Comparison of ENCODE assay signal across 16 mouse cellular contexts in genomic region chr6:8647513-8648184, GRCm38 (mm10).
DNase-seq lines count a peak whose midpoint lies in the region; ATAC-seq and TF ChIP-seq lines count a peak whose summit lies in the region.
"Had no signal": no experiment of that assay in that cellular context is flagged by ENCODE, and none has a peak within 500 bp of the region (broad histone marks: within the 10 kb centered on the region; RNA-seq: fewer than 3 reads in every experiment).

No protein-coding gene starts in this region.

- TF ChIP-seq CTCF in spleen, adult 2 months (IDR thresholded peaks at IDR 0.05; ENCODE audit: extremely low read depth, insufficient read depth, insufficient read length, insufficient replicate concordance): no peak

- no peaks in the 10 kb centered on the region for H3K36me3 ChIP-seq in spleen, adult 2 months (ENCODE audit: control insufficient read depth, insufficient read depth, low read length)
- no peaks in the 10 kb centered on the region for H3K36me3 ChIP-seq in intestine, embryonic 15.5 days
- H3K36me3 ChIP-seq: lung, embryonic 15.5 days had no signal

- TF ChIP-seq POLR2A in spleen, adult 2 months (IDR thresholded peaks at IDR 0.05; ENCODE audit: low read depth, low read length): no peak

- H3K9ac ChIP-seq in intestine, embryonic 15.5 days: no peak overlapping the region
- H3K9ac ChIP-seq: forebrain, postnatal 0 days; lung, embryonic 15.5 days had no signal

- no peaks in the 10 kb centered on the region for H3K9me3 ChIP-seq in intestine, embryonic 15.5 days
- H3K9me3 ChIP-seq: lung, embryonic 15.5 days had no signal

- H3K27me3 ChIP-seq in spleen, adult 2 months (ENCODE audit: control insufficient read depth, insufficient read depth, low read length): no peaks in the 10 kb centered on the region
- no peaks in the 10 kb centered on the region for H3K27me3 ChIP-seq in intestine, embryonic 15.5 days (replicated peaks)
- H3K27me3 ChIP-seq: lung, embryonic 15.5 days had no signal

- peak; percentile 50 for ATAC-seq in frontal cortex, adult (ENCODE audit: low TSS enrichment)
- peak; percentile 14 for ATAC-seq in inflammation-experienced regulatory T-cells, adult 6 months
- ATAC-seq in megakaryocyte-erythroid progenitor cell, adult 5-6 weeks (replicated peaks; ENCODE audit: low FRiP score, low TSS enrichment, poor library complexity, severe bottlenecking): peak; percentile 95
- no peak for ATAC-seq in intestine, embryonic 15.5 days
- ATAC-seq: forebrain, postnatal 0 days; hindbrain, embryonic 16.5 days had no signal

- no peak for DNase-seq in frontal cortex, adult 2 months (ENCODE audit: extremely low spot score in 1 of 2, low spot score in 1 of 2)
- no peak for DNase-seq in spleen, adult 2 months (ENCODE audit: low read depth in 1 of 2, low spot score in 2 of 2)
- DNase-seq in spleen, postnatal 36 days (ENCODE audit: low spot score in 2 of 2): no peak
- no peak for DNase-seq in neural tube, embryonic 10.5 days (ENCODE audit: extremely low spot score, low spot score)
- DNase-seq: cerebellum, adult 11-12 months; forebrain, postnatal 0 days; heart, postnatal 14 days; left cerebral cortex, postnatal 4 days had no signal

- no peak overlapping the region for H3K4me2 ChIP-seq in intestine, embryonic 15.5 days (replicated peaks)
- H3K4me2 ChIP-seq: lung, embryonic 15.5 days; midbrain, embryonic 11.5 days had no signal

- H3K4me1 ChIP-seq in spleen, adult 2 months (ENCODE audit: control insufficient read depth, insufficient read depth, insufficient read length): peaks cover 12% of the 10 kb centered on the region; the same call in 1 of the 2 replicates
- H3K4me1 ChIP-seq in intestine, embryonic 15.5 days (replicated peaks): peaks cover 2% of the 10 kb centered on the region; the same call in 1 of the 2 replicates
- H3K4me1 ChIP-seq: lung, embryonic 15.5 days had no signal

- H3K27ac ChIP-seq in spleen, adult 2 months (ENCODE audit: insufficient read depth, low read length): peak overlapping the region; percentile 33; the same call in 1 of the 2 replicates
- no peak overlapping the region for H3K27ac ChIP-seq in intestine, embryonic 15.5 days
- H3K27ac ChIP-seq: lung, embryonic 15.5 days; stomach, postnatal 0 days had no signal

- H3K4me3 ChIP-seq in spleen, adult 2 months (ENCODE audit: extremely low read depth, insufficient read depth, insufficient read length): no peak overlapping the region
- H3K4me3 ChIP-seq in intestine, embryonic 15.5 days (replicated peaks): no peak overlapping the region
- H3K4me3 ChIP-seq: lung, embryonic 15.5 days had no signal

- 82% methylated on average over 7 of the region's 7 CpGs for WGBS in spleen, adult 2 months
- 87% methylated on average over 7 of the region's 7 CpGs for WGBS in intestine, embryonic 15.5 days
